Mouse (Mus musculus) cerebellum, postnatal 36 days (tissue): ENCODE measurements around the gene Gpr132.
A peak's percentile ranks its signal among the peaks of the same experiment; 100 is the strongest.
"Not testable (repeated sequence)": the region's sequence is repeated elsewhere in the genome, so short reads cannot be mapped to it uniquely, and the experiment has no call there.

ENCODE experiments used
- DNase-seq, 2 experiments: peaks; one replicate each; pipeline ENCODE4 v3.0.0; 2021 to 2022; ENCODE audit warnings: mixed read lengths in 2 of 2

The Gpr132 gene

GRCm38 (mm10) chr12:112816866-112817265 lies 51.2 kb downstream of the Gpr132 start:
- DNase-seq, result not testable (repeated sequence)

GRCm38 (mm10) chr12:112816294-112816693 lies 51.7 kb downstream of the Gpr132 start:
- DNase-seq, result peak; percentile 63 to 66

- no peak for DNase-seq
Observed at GRCm38 (mm10) chr12:112814682-112815470, 53.2 kb downstream of the Gpr132 start.

GRCm38 (mm10) chr12:112813370-112813769 lies 54.7 kb downstream of the Gpr132 start:
- DNase-seq, result no peak

- no peak for DNase-seq
Observed at GRCm38 (mm10) chr12:112810092-112810885, 57.7 kb downstream of the Gpr132 start.

GRCm38 (mm10) chr12:112809641-112810040 lies 58.4 kb downstream of the Gpr132 start:
- DNase-seq, result no peak

GRCm38 (mm10) chr12:112808587-112809364 lies 59.3 kb downstream of the Gpr132 start, which contains the start of gene Clba1:
Clba1 (plus strand) TSS chr12:112808937.
- DNase-seq, result peak; percentile 91 to 93

- DNase-seq, result no peak
Observed at GRCm38 (mm10) chr12:112808212-112808586, 59.8 kb downstream of the Gpr132 start.

- DNase-seq, result no peak
Observed at GRCm38 (mm10) chr12:112807796-112808195, 60.2 kb downstream of the Gpr132 start.

GRCm38 (mm10) chr12:112806044-112806443 lies 62.0 kb downstream of the Gpr132 start:
- no peak for DNase-seq

- DNase-seq, result peak; percentile 23 to 38
Observed at GRCm38 (mm10) chr12:112804046-112804445, 64.0 kb downstream of the Gpr132 start.

- no peak for DNase-seq
Observed at GRCm38 (mm10) chr12:112802917-112803316, 65.1 kb downstream of the Gpr132 start.

GRCm38 (mm10) chr12:112801864-112802846 lies 65.9 kb downstream of the Gpr132 start, which contains the start of gene Ahnak2:
Ahnak2 (minus strand) TSS chr12:112802657.
- peak; percentile 42 to 60 for DNase-seq
